ENCODE assay signal across 15 mouse cellular contexts in the genomic region with DNA sequence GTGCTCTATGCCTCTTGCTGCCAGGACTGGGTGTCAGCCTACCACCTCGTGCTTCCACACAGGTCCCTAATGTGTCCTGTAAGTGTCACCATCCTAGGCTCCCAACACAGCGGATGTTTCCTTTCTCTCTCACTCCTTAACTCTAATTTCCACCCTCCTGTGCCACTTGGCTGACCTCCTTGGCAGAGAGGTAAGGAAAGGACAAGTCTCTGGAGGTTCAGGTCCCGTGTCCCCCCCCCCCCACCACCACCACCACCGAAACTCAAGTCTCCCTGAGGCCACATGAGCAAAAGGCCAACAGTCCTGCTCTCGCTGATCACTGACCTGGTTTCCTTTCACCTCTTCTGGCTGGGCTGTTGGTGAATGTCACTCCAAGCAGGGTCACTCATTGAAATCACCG.
DNase-seq lines count a peak whose midpoint lies in the region; ATAC-seq and TF ChIP-seq lines count a peak whose summit lies in the region.
"Had no signal": no experiment of that assay in that cellular context is flagged by ENCODE, and none has a peak within 500 bp of the region (broad histone marks: within the 10 kb centered on the region; RNA-seq: fewer than 3 reads in every experiment).

No protein-coding gene starts in this region.

- no peak for TF ChIP-seq CTCF in lung, adult 2 months (IDR thresholded peaks at IDR 0.05; ENCODE audit: insufficient read depth, low read length)

- ATAC-seq in lung, embryonic 15.5 days (ENCODE audit: borderline replicate concordance, extremely low read depth, low FRiP score, low TSS enrichment) = no peak
- ATAC-seq in hindbrain, embryonic 15.5 days (ENCODE audit: low FRiP score, low read depth) = no peak
- no peak for ATAC-seq in midbrain, embryonic 16.5 days

- H3K9ac ChIP-seq in lung, embryonic 15.5 days = no peak overlapping the region
- no peak overlapping the region for H3K9ac ChIP-seq in hindbrain, embryonic 15.5 days
- H3K9ac ChIP-seq in midbrain, embryonic 16.5 days (ENCODE audit: low read depth, low read length) = no peak overlapping the region

- DNase-seq in adrenal gland, postnatal 14 days = peak; percentile 60
- no peak for DNase-seq in adrenal gland, postnatal 36 days
- no peak for DNase-seq in lung, adult 2 months
- no peak for DNase-seq in lung, postnatal 36 days
- no peak for DNase-seq in heart, adult 9 months (ENCODE audit: low spot score in 2 of 2)
- DNase-seq: adrenal gland, adult 2 months; heart, adult 2 months; heart, postnatal 4 days; layer of hippocampus, adult 9-11 months; lung, adult 18-20 months; thymus, postnatal 14 days had no signal

- no peak overlapping the region for H3K4me3 ChIP-seq in lung, embryonic 15.5 days
- no peak overlapping the region for H3K4me3 ChIP-seq in lung, adult 2 months (replicated peaks; ENCODE audit: extremely low read depth, low read depth, low read length)
- no peak overlapping the region for H3K4me3 ChIP-seq in hindbrain, embryonic 15.5 days
- no peak overlapping the region for H3K4me3 ChIP-seq in midbrain, embryonic 16.5 days (ENCODE audit: low read depth, low read length)
- H3K4me3 ChIP-seq: heart, adult 2 months; megakaryocyte, embryonic 14.5 days had no signal

- WGBS in lung, embryonic 15.5 days = 72% methylated on average over 6 of the region's 6 CpGs
- WGBS in lung, adult 2 months = 79% methylated on average over 6 of the region's 6 CpGs
- 73% methylated on average over 6 of the region's 6 CpGs for WGBS in hindbrain, embryonic 15.5 days
- 81% methylated on average over 5 of the region's 6 CpGs for WGBS in midbrain, embryonic 16.5 days

- H3K4me2 ChIP-seq in lung, embryonic 15.5 days = no peak overlapping the region
- H3K4me2 ChIP-seq in hindbrain, embryonic 15.5 days = no peak overlapping the region
- no peak overlapping the region for H3K4me2 ChIP-seq in midbrain, embryonic 16.5 days (ENCODE audit: low read length)

- peaks cover 57% of the 10 kb centered on the region for H3K4me1 ChIP-seq in lung, embryonic 15.5 days
- H3K4me1 ChIP-seq in lung, adult 2 months (ENCODE audit: control insufficient read depth, insufficient read depth, low read length) = peaks cover 14% of the 10 kb centered on the region
- H3K4me1 ChIP-seq in hindbrain, embryonic 15.5 days (replicated peaks) = peaks cover 53% of the 10 kb centered on the region
- H3K4me1 ChIP-seq in midbrain, embryonic 16.5 days (ENCODE audit: control insufficient read depth, insufficient read depth, low read length) = peaks cover 42% of the 10 kb centered on the region

- no peaks in the 10 kb centered on the region for H3K9me3 ChIP-seq in lung, embryonic 15.5 days
- no peaks in the 10 kb centered on the region for H3K9me3 ChIP-seq in hindbrain, embryonic 15.5 days
- H3K9me3 ChIP-seq in midbrain, embryonic 16.5 days (replicated peaks; ENCODE audit: control insufficient read depth, low read length, poor library complexity, severe bottlenecking) = no peaks in the 10 kb centered on the region

- H3K27me3 ChIP-seq in lung, embryonic 15.5 days = no peaks in the 10 kb centered on the region
- H3K27me3 ChIP-seq in hindbrain, embryonic 15.5 days = no peaks in the 10 kb centered on the region
- H3K27me3 ChIP-seq in midbrain, embryonic 16.5 days (ENCODE audit: control insufficient read depth, insufficient read depth, low read depth, low read length) = no peaks in the 10 kb centered on the region

- TF ChIP-seq POLR2A in lung, adult 2 months (IDR thresholded peaks at IDR 0.05; ENCODE audit: borderline replicate concordance, extremely low read depth, low read depth, low read length) = no peak

- H3K36me3 ChIP-seq in lung, embryonic 15.5 days = no peaks in the 10 kb centered on the region
- H3K36me3 ChIP-seq in hindbrain, embryonic 15.5 days = no peaks in the 10 kb centered on the region
- no peaks in the 10 kb centered on the region for H3K36me3 ChIP-seq in midbrain, embryonic 16.5 days (ENCODE audit: control insufficient read depth, insufficient read depth, low read length)

- H3K27ac ChIP-seq in lung, embryonic 15.5 days = peak overlapping the region; percentile 91; the same call in 1 of the 2 replicates
- peak overlapping the region; percentile 93 for H3K27ac ChIP-seq in hindbrain, embryonic 15.5 days (replicated peaks)
- peak overlapping the region; percentile 91 for H3K27ac ChIP-seq in midbrain, embryonic 16.5 days (ENCODE audit: low read length)
- H3K27ac ChIP-seq: heart, adult 2 months had no signal
